7 mouse cellular contexts compared by ENCODE assay signal in genomic region chr7:16364901-16365500, GRCm38 (mm10). TPM values are rescaled to one million over a fixed set of nuclear protein-coding genes. Genes with fewer than 3 reads are reported as not detected.
DNase-seq lines count a peak whose midpoint lies in the region; ATAC-seq and TF ChIP-seq lines count a peak whose summit lies in the region.

No protein-coding gene starts in this region.

- DNase-seq in ES-E14 (ENCODE audit: low read depth, low spot score) = peak; percentile 78
- no peak for DNase-seq in urinary bladder, adult 18-20 months (ENCODE audit: low spot score in 2 of 2)
- DNase-seq in thymus, postnatal 10 days (ENCODE audit: low spot score in 2 of 2) = no peak

- no peaks in the 10 kb centered on the region for H3K27me3 ChIP-seq in E14TG2a.4 (ENCODE audit: insufficient read depth, low read length)
- H3K27me3 ChIP-seq in forebrain, embryonic 15.5 days = no peaks in the 10 kb centered on the region
- H3K27me3 ChIP-seq in limb, embryonic 12.5 days = no peaks in the 10 kb centered on the region
- no peaks in the 10 kb centered on the region for H3K27me3 ChIP-seq in stomach, embryonic 16.5 days (ENCODE audit: control insufficient read depth, insufficient read depth, low read length)

- peak overlapping the region; percentile 87 for H3K27ac ChIP-seq in ES-E14 (ENCODE audit: insufficient read depth, low read depth, low read length, poor library complexity, severe bottlenecking)
- H3K27ac ChIP-seq in forebrain, embryonic 15.5 days (replicated peaks) = peak overlapping the region; percentile 68
- H3K27ac ChIP-seq in limb, embryonic 12.5 days = peak overlapping the region; percentile 70; the same call in 1 of the 2 replicates
- H3K27ac ChIP-seq in stomach, embryonic 16.5 days (ENCODE audit: low read length) = peak overlapping the region; percentile 84

- H3K4me2 ChIP-seq in forebrain, embryonic 15.5 days (replicated peaks) = no peak overlapping the region
- H3K4me2 ChIP-seq in limb, embryonic 12.5 days = no peak overlapping the region
- H3K4me2 ChIP-seq in stomach, embryonic 16.5 days (ENCODE audit: low read depth, low read length) = no peak overlapping the region

- H3K4me1 ChIP-seq in E14TG2a.4 (replicated peaks; ENCODE audit: low read depth, low read length) (peaks cover 90% of the 10 kb centered on the region), ES-E14 (ENCODE audit: control insufficient read depth in 2 of 2, insufficient read depth in 2 of 2, low read length in 2 of 2, poor library complexity in 1 of 2) (peaks cover 12 to 19% of the 10 kb centered on the region in 2 experiments)
- peaks cover 16% of the 10 kb centered on the region for H3K4me1 ChIP-seq in forebrain, embryonic 15.5 days
- 0 out of 2 replicates have a peak, but pooled peaks cover 12% of the 10 kb centered on the region for H3K4me1 ChIP-seq in limb, embryonic 12.5 days (replicated peaks)
- peaks cover 16% of the 10 kb centered on the region; the same call in 1 of the 2 replicates for H3K4me1 ChIP-seq in stomach, embryonic 16.5 days (ENCODE audit: control insufficient read depth, insufficient read depth, low read length)

- in situ Hi-C loops in ES-E14 (cut with MboI; ENCODE audit: low sequenced_read_pairs in 2 of 2, unreplicated experiment in 2 of 2) = no loop called here

- H3K4me3 ChIP-seq in E14TG2a.4 (replicated peaks; ENCODE audit: low read length) (peak overlapping the region; percentile 32; the same call in 1 of the 2 replicates), ES-E14 (ENCODE audit: insufficient read depth in 1 of 2, low read depth in 1 of 2, low read length in 2 of 2, poor library complexity in 1 of 2, severe bottlenecking in 1 of 2) (no peak overlapping the region)
- no peak overlapping the region for H3K4me3 ChIP-seq in forebrain, embryonic 15.5 days
- H3K4me3 ChIP-seq in limb, embryonic 12.5 days (replicated peaks) = no peak overlapping the region
- no peak overlapping the region for H3K4me3 ChIP-seq in stomach, embryonic 16.5 days (replicated peaks; ENCODE audit: low read length)

- peak; percentile 53; the same call in 1 of the 2 replicates for ATAC-seq in forebrain, embryonic 15.5 days (replicated peaks)
- no peak for ATAC-seq in limb, embryonic 12.5 days (ENCODE audit: insufficient number of reproducible peaks, insufficient read depth, low FRiP score, low TSS enrichment, low read depth)
- ATAC-seq in stomach, embryonic 16.5 days (ENCODE audit: insufficient read depth, low FRiP score) = 0 out of 2 replicates have a peak, but pooled peaks have one; percentile 51

- no peak overlapping the region for H3K9ac ChIP-seq in ES-E14 (ENCODE audit: insufficient read depth, low read depth, low read length, poor library complexity, severe bottlenecking)
- no peak overlapping the region for H3K9ac ChIP-seq in forebrain, embryonic 15.5 days (replicated peaks)
- H3K9ac ChIP-seq in limb, embryonic 12.5 days (replicated peaks) = no peak overlapping the region
- peak overlapping the region; percentile 17; the same call in 1 of the 2 replicates for H3K9ac ChIP-seq in stomach, embryonic 16.5 days (ENCODE audit: low read length)

- 5% methylated on average over 4 of the region's 4 CpGs for WGBS in forebrain, embryonic 15.5 days
- WGBS in limb, embryonic 12.5 days = 47% methylated on average over 4 of the region's 4 CpGs
- WGBS in stomach, embryonic 16.5 days = 49% methylated on average over 4 of the region's 4 CpGs

- TF ChIP-seq CTCF in E14TG2a.4 (conservative IDR thresholded peaks at IDR 0.05; ENCODE audit: low read length) = no peak

- H3K9me3 ChIP-seq in E14TG2a.4 (ENCODE audit: low read length) (no peaks in the 10 kb centered on the region), ES-E14 (ENCODE audit: control insufficient read depth, insufficient read depth, low read depth, low read length) (no peaks in the 10 kb centered on the region)
- no peaks in the 10 kb centered on the region for H3K9me3 ChIP-seq in forebrain, embryonic 15.5 days
- H3K9me3 ChIP-seq in limb, embryonic 12.5 days = no peaks in the 10 kb centered on the region
- H3K9me3 ChIP-seq in stomach, embryonic 16.5 days (replicated peaks; ENCODE audit: control insufficient read depth, low read length) = no peaks in the 10 kb centered on the region

- H3K36me3 ChIP-seq in E14TG2a.4 (ENCODE audit: insufficient read depth, low read length) (peaks cover 99% of the 10 kb centered on the region), ES-E14 (ENCODE audit: control insufficient read depth, insufficient read depth, low read length, poor library complexity, severe bottlenecking) (peaks cover 51% of the 10 kb centered on the region)
- peaks cover 49% of the 10 kb centered on the region for H3K36me3 ChIP-seq in forebrain, embryonic 15.5 days
- H3K36me3 ChIP-seq in limb, embryonic 12.5 days = peaks cover 92% of the 10 kb centered on the region
- H3K36me3 ChIP-seq in stomach, embryonic 16.5 days (ENCODE audit: control insufficient read depth, insufficient read depth, low read length) = peaks cover 5% of the 10 kb centered on the region

TF ChIP-seq in ES-E14, 5 proteins besides CTCF, POLR2A, EP300 and RAD21:
- TF ChIP-seq CHD2 (IDR thresholded peaks at IDR 0.05; ENCODE audit: low read depth, low read length) (peak; percentile 79), HCFC1 (IDR thresholded peaks at IDR 0.05; ENCODE audit: borderline replicate concordance, insufficient read depth, low read length) (no peak), MAFK (IDR thresholded peaks at IDR 0.05; ENCODE audit: insufficient read depth, low read depth, low read length) (no peak), ZC3H11A (IDR thresholded peaks at IDR 0.05; ENCODE audit: borderline replicate concordance, low read depth, low read length) (no peak), ZNF384 (IDR thresholded peaks at IDR 0.05; ENCODE audit: low read depth, low read length) (no peak)
TF ChIP-seq in ES-E14: peak in this region for 1.

RNA-seq across cellular contexts. Expression of gene Sae1, which starts 22.6 kb away (rescaled TPM):
- 163 and 213 TPM in 2 replicates for total RNA-seq in ES-E14 (2012; rRNA removed)
- polyA plus RNA-seq in forebrain, embryonic 15.5 days (2015; fragmentation: Nextera tagmentation; extraction: Ambion mirVana) = 290 and 303 TPM in 2 replicates
- 404 and 415 TPM in 2 replicates for polyA plus RNA-seq in limb, embryonic 12.5 days (2016; fragmentation: Nextera tagmentation; extraction: Ambion mirVana)
- 256 and 262 TPM in 2 replicates for polyA plus RNA-seq in stomach, embryonic 16.5 days (2015; fragmentation: Nextera tagmentation; extraction: Ambion mirVana)

RNA-seq across cellular contexts. Expression of gene Zc3h4, which starts 35.7 kb away (rescaled TPM):
- total RNA-seq in ES-E14 (2012; rRNA removed) = 43.7 and 43.9 TPM in 2 replicates
- polyA plus RNA-seq in forebrain, embryonic 15.5 days (2015; fragmentation: Nextera tagmentation; extraction: Ambion mirVana) = 22.3 and 25.2 TPM in 2 replicates
- 26.3 and 26.8 TPM in 2 replicates for polyA plus RNA-seq in limb, embryonic 12.5 days (2016; fragmentation: Nextera tagmentation; extraction: Ambion mirVana)
- 9.7 and 10.4 TPM in 2 replicates for polyA plus RNA-seq in stomach, embryonic 16.5 days (2015; fragmentation: Nextera tagmentation; extraction: Ambion mirVana)

RNA-seq across cellular contexts. Expression of gene Bbc3, which starts 56.8 kb away (rescaled TPM):
- total RNA-seq in ES-E14 (2012; rRNA removed) = 21.9 and 34.9 TPM in 2 replicates
- polyA plus RNA-seq in forebrain, embryonic 15.5 days (2015; fragmentation: Nextera tagmentation; extraction: Ambion mirVana) = 16.7 and 18.5 TPM in 2 replicates
- polyA plus RNA-seq in limb, embryonic 12.5 days (2016; fragmentation: Nextera tagmentation; extraction: Ambion mirVana) = 8.2 and 9.3 TPM in 2 replicates
- 3.7 and 4.1 TPM in 2 replicates for polyA plus RNA-seq in stomach, embryonic 16.5 days (2015; fragmentation: Nextera tagmentation; extraction: Ambion mirVana)
